Mouse (Mus musculus): ENCODE measurements around the gene Gm8206. TPM values are rescaled to one million over a fixed set of nuclear protein-coding genes. Genes with fewer than 3 reads are reported as not detected.

The Gm8206 gene
- not detected for polyA plus RNA-seq (2015; fragmentation: Illumina TruSeq; extraction: RNeasy Lipid Tissue Mini Kit (QIAGEN cat#74804); ENCODE audit: insufficient read depth, low read depth, low replicate concordance)

GRCm38 (mm10) chr14:6093842-6094241, at the start of gene Gm8206:
Gene Gm8206, minus strand, starts transcription at chr14:6093942.

DNA sequence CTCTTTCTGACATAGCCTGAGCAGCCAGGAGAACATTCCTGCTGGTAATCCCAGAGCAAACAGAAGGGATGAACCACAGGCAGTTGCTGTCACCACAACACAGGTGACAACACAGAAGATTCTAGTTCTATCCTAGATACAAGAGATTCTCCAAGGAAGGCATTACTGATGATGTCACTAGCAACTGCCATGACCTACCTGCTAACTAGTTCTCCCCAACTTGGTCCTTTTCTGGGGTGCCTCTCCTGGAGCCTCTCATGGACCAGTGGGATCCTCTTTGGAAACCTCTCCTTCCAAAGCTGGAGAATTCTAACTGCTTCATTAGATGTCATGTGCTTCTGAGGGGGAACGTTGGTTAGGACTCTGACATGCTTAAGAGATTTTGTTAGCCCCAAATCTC, 32.0 kb upstream of the Gm8206 start, which contains the start of gene Gm3476:
Gm3476 (minus strand) TSS at position 101 of the 400 bp plus-strand sequence.

GRCm38 (mm10) chr14:6108272-6108925, 14.7 kb upstream of the Gm8206 start, which contains the start of gene Gm3468:
Gene Gm3468, minus strand, starts transcription at chr14:6108665.

GRCm38 (mm10) chr14:6058167-6058566, 35.6 kb downstream of the Gm8206 start, which contains the start of gene Gm6337:
Gene Gm6337, minus strand, starts transcription at chr14:6058267.

GRCm38 (mm10) chr14:5979037-5979436, 114.7 kb downstream of the Gm8206 start, which contains the start of gene Gm3453:
Gene Gm3453, minus strand, starts transcription at chr14:5979137.

Other genes with a start within 250 kb of the Gm8206 start
- gene Gm8237, start 213.6 kb downstream of the Gm8206 start, polyA plus RNA-seq (2015; fragmentation: Illumina TruSeq; extraction: RNeasy Lipid Tissue Mini Kit (QIAGEN cat#74804); ENCODE audit: insufficient read depth, low read depth, low replicate concordance), result not detected
- gene Gm3248, start 132.2 kb downstream of the Gm8206 start, polyA plus RNA-seq (2015; fragmentation: Illumina TruSeq; extraction: RNeasy Lipid Tissue Mini Kit (QIAGEN cat#74804); ENCODE audit: insufficient read depth, low read depth, low replicate concordance), result not detected
- gene Gm3453, start 114.8 kb downstream of the Gm8206 start, polyA plus RNA-seq (2015; fragmentation: Illumina TruSeq; extraction: RNeasy Lipid Tissue Mini Kit (QIAGEN cat#74804); ENCODE audit: insufficient read depth, low read depth, low replicate concordance), result not detected
- gene Gm6337, start 35.7 kb downstream of the Gm8206 start, polyA plus RNA-seq (2015; fragmentation: Illumina TruSeq; extraction: RNeasy Lipid Tissue Mini Kit (QIAGEN cat#74804); ENCODE audit: insufficient read depth, low read depth, low replicate concordance), result not detected
- gene Gm3468, start 14.7 kb upstream of the Gm8206 start, polyA plus RNA-seq (2015; fragmentation: Illumina TruSeq; extraction: RNeasy Lipid Tissue Mini Kit (QIAGEN cat#74804); ENCODE audit: insufficient read depth, low read depth, low replicate concordance), result 0.54 TPM
- gene Gm3476, start 31.9 kb upstream of the Gm8206 start, polyA plus RNA-seq (2015; fragmentation: Illumina TruSeq; extraction: RNeasy Lipid Tissue Mini Kit (QIAGEN cat#74804); ENCODE audit: insufficient read depth, low read depth, low replicate concordance), result not detected
- gene Gm21560, start 125.3 kb upstream of the Gm8206 start, polyA plus RNA-seq (2015; fragmentation: Illumina TruSeq; extraction: RNeasy Lipid Tissue Mini Kit (QIAGEN cat#74804); ENCODE audit: insufficient read depth, low read depth, low replicate concordance), result not detected
- gene Gm3411, start 193.3 kb upstream of the Gm8206 start, polyA plus RNA-seq (2015; fragmentation: Illumina TruSeq; extraction: RNeasy Lipid Tissue Mini Kit (QIAGEN cat#74804); ENCODE audit: insufficient read depth, low read depth, low replicate concordance), result not detected
- gene Gm21103, start 210.9 kb upstream of the Gm8206 start, polyA plus RNA-seq (2015; fragmentation: Illumina TruSeq; extraction: RNeasy Lipid Tissue Mini Kit (QIAGEN cat#74804); ENCODE audit: insufficient read depth, low read depth, low replicate concordance), result not detected
- not detected for gene Gm3618, start 249.7 kb upstream of the Gm8206 start, polyA plus RNA-seq (2015; fragmentation: Illumina TruSeq; extraction: RNeasy Lipid Tissue Mini Kit (QIAGEN cat#74804); ENCODE audit: insufficient read depth, low read depth, low replicate concordance)

Data from pancreas, adult 10 weeks (tissue).